Mouse (Mus musculus) spleen, postnatal 4 days (tissue): ENCODE measurements around the gene Rasl10b.
A peak's percentile ranks its signal among the peaks of the same experiment; 100 is the strongest.

ENCODE experiments used
- DNase-seq, 2 experiments: peaks; one replicate each; pipeline ENCODE4 v3.0.0; 2022; ENCODE audit warnings: low spot score in 2 of 2

The Rasl10b gene

GRCm38 (mm10) chr11:83432533-83432932, 23.6 kb downstream of the Rasl10b start:
- no peak for DNase-seq

- DNase-seq = no peak
These were observed 28.4 kb downstream of the Rasl10b start, which contains the start of gene 1700020L24Rik for GRCm38 (mm10) chr11:83437377-83437776. Gene 1700020L24Rik (plus strand): TSS chr11:83437677.

- DNase-seq = no peak
These were observed 30.6 kb downstream of the Rasl10b start for GRCm38 (mm10) chr11:83439426-83440060.

GRCm38 (mm10) chr11:83440081-83441064, 31.4 kb downstream of the Rasl10b start:
- peak; percentile 86 to 95 for DNase-seq

- no peak for DNase-seq
These were observed 32.3 kb downstream of the Rasl10b start for GRCm38 (mm10) chr11:83441235-83441634.

- peak; percentile 56 to 79 for DNase-seq
These were observed 33.8 kb downstream of the Rasl10b start for GRCm38 (mm10) chr11:83442596-83443267.

- DNase-seq = no peak
These were observed 34.9 kb downstream of the Rasl10b start for GRCm38 (mm10) chr11:83443824-83444223.

GRCm38 (mm10) chr11:83445001-83445400, 36.1 kb downstream of the Rasl10b start:
- no peak for DNase-seq

- no peak for DNase-seq
These were observed 38.7 kb downstream of the Rasl10b start for GRCm38 (mm10) chr11:83447612-83448011.

GRCm38 (mm10) chr11:83448021-83448926, 39.3 kb downstream of the Rasl10b start:
- no peak for DNase-seq

- DNase-seq = no peak
These were observed 39.9 kb downstream of the Rasl10b start for GRCm38 (mm10) chr11:83448927-83449236.

- DNase-seq = no peak
These were observed 40.4 kb downstream of the Rasl10b start for GRCm38 (mm10) chr11:83449298-83449697.

- no peak for DNase-seq
These were observed 41.6 kb downstream of the Rasl10b start for GRCm38 (mm10) chr11:83450550-83450949.

- DNase-seq = no peak
These were observed 42.3 kb downstream of the Rasl10b start for GRCm38 (mm10) chr11:83451281-83451680.

GRCm38 (mm10) chr11:83454548-83454947, 45.6 kb downstream of the Rasl10b start:
- peak in 1 of 2 experiments; percentile 63 for DNase-seq

- DNase-seq = no peak
These were observed 46.7 kb downstream of the Rasl10b start for GRCm38 (mm10) chr11:83455608-83456007.

- no peak for DNase-seq
These were observed 48.3 kb downstream of the Rasl10b start for GRCm38 (mm10) chr11:83457257-83457656.

- no peak for DNase-seq
These were observed 49.1 kb downstream of the Rasl10b start for GRCm38 (mm10) chr11:83457912-83458601.

- DNase-seq = no peak
These were observed 52.6 kb downstream of the Rasl10b start for GRCm38 (mm10) chr11:83461462-83462027.

GRCm38 (mm10) chr11:83462711-83463244, 53.8 kb downstream of the Rasl10b start, which contains the start of gene Mmp28:
Gene Mmp28 (minus strand): TSS chr11:83463071.
- DNase-seq = peak in 1 of 2 experiments; percentile 67
